Mouse (Mus musculus): ENCODE measurements around the gene Ipo13. TPM values are rescaled to one million over a fixed set of nuclear protein-coding genes. Genes with fewer than 3 reads are reported as not detected.

Gene Ipo13
- total and polyA plus RNA-seq, 2 experiments from 2014 or later: 23.5 to 31.8 TPM

- Histone ChIP-seq H3K4me2 (ENCODE audit: low read depth, low read length) (peak within 1 kb of the TSS; percentile 99), H3K36me3 (replicated peaks; ENCODE audit: control insufficient read depth, insufficient read depth, low read length) (peaks cover 21% of the 10 kb centered on the region), H3K4me1 (ENCODE audit: control insufficient read depth, insufficient read depth) (no peaks in the 10 kb centered on the region), H3K9me3 (replicated peaks; ENCODE audit: control insufficient read depth, low read length) (no peaks in the 10 kb centered on the region), H3K27me3 (ENCODE audit: control insufficient read depth, insufficient read depth, low read length) (no peaks in the 10 kb centered on the region), H3K4me3 (ENCODE audit: low read depth, low read length) (peak within 1 kb of the TSS; percentile 80), H3K9ac (replicated peaks; ENCODE audit: low read depth, low read length) (peak within 1 kb of the TSS; percentile 73), H3K27ac (ENCODE audit: low read depth) (0 out of 2 replicates have a peak within 1 kb of the TSS, but pooled peaks have one; percentile 35)
- ATAC-seq (ENCODE audit: insufficient read depth, low read depth) (peak; percentile 30), DNase-seq (ENCODE audit: low spot score) (no peak)
- 3% methylated on average over 63 of the region's 103 CpGs for WGBS
- TF ChIP-seq EP300 (IDR thresholded peaks at IDR 0.05; ENCODE audit: low read depth) (no peak), CTCF (IDR thresholded peaks at IDR 0.05; ENCODE audit: low read depth) (peak; percentile 17; the same call in 1 of the 2 replicates)
Measured at GRCm38 (mm10) chr4:117882701-117883691, 31.8 kb downstream of the Ipo13 start, which contains the start of gene B4galt2. TSS of gene B4galt2 (minus strand) at chr4:117883487.

GRCm38 (mm10) chr4:117878703-117879102 lies 36.1 kb downstream of the Ipo13 start:
- ATAC-seq (ENCODE audit: insufficient read depth, low read depth): no peak
- 68% methylated on average over 5 of the region's 5 CpGs for WGBS

GRCm38 (mm10) chr4:117878301-117878700 lies 36.5 kb downstream of the Ipo13 start:
- Histone ChIP-seq H3K4me3 (ENCODE audit: low read depth, low read length) (no peak overlapping the region), H3K9ac (replicated peaks; ENCODE audit: low read depth, low read length) (no peak overlapping the region), H3K27ac (ENCODE audit: low read depth) (no peak overlapping the region), H3K4me1 (ENCODE audit: control insufficient read depth, insufficient read depth) (no peaks in the 10 kb centered on the region), H3K27me3 (ENCODE audit: control insufficient read depth, insufficient read depth, low read length) (no peaks in the 10 kb centered on the region), H3K36me3 (replicated peaks; ENCODE audit: control insufficient read depth, insufficient read depth, low read length) (peaks cover 9% of the 10 kb centered on the region), H3K9me3 (replicated peaks; ENCODE audit: control insufficient read depth, low read length) (no peaks in the 10 kb centered on the region), H3K4me2 (ENCODE audit: low read depth, low read length) (no peak overlapping the region)
- DNase-seq (ENCODE audit: low spot score) (no peak), ATAC-seq (ENCODE audit: insufficient read depth, low read depth) (no peak)
- 41% methylated on average over 10 of the region's 10 CpGs for WGBS
- TF ChIP-seq EP300 (IDR thresholded peaks at IDR 0.05; ENCODE audit: low read depth) (no peak), CTCF (IDR thresholded peaks at IDR 0.05; ENCODE audit: low read depth) (no peak)

More at GRCm38 (mm10) chr4:117878703-117879102, 36.1 kb downstream of the Ipo13 start:
- Histone ChIP-seq H3K9ac (replicated peaks; ENCODE audit: low read depth, low read length) (no peak overlapping the region), H3K36me3 (replicated peaks; ENCODE audit: control insufficient read depth, insufficient read depth, low read length) (peaks cover 9% of the 10 kb centered on the region), H3K9me3 (replicated peaks; ENCODE audit: control insufficient read depth, low read length) (no peaks in the 10 kb centered on the region), H3K4me1 (ENCODE audit: control insufficient read depth, insufficient read depth) (no peaks in the 10 kb centered on the region), H3K4me3 (ENCODE audit: low read depth, low read length) (no peak overlapping the region), H3K4me2 (ENCODE audit: low read depth, low read length) (no peak overlapping the region), H3K27ac (ENCODE audit: low read depth) (no peak overlapping the region), H3K27me3 (ENCODE audit: control insufficient read depth, insufficient read depth, low read length) (no peaks in the 10 kb centered on the region)
- DNase-seq (ENCODE audit: low spot score): no peak
- TF ChIP-seq EP300 (IDR thresholded peaks at IDR 0.05; ENCODE audit: low read depth) (no peak), CTCF (IDR thresholded peaks at IDR 0.05; ENCODE audit: low read depth) (no peak)

- H3K4me1 ChIP-seq (ENCODE audit: control insufficient read depth, insufficient read depth): peaks cover 4% of the 10 kb centered on the region; the same call in 1 of the 2 replicates
- no peak overlapping the region for H3K4me2 ChIP-seq (ENCODE audit: low read depth, low read length)
- DNase-seq (ENCODE audit: low spot score): no peak
- peaks cover 9% of the 10 kb centered on the region for H3K36me3 ChIP-seq (replicated peaks; ENCODE audit: control insufficient read depth, insufficient read depth, low read length)
- H3K27me3 ChIP-seq (ENCODE audit: control insufficient read depth, insufficient read depth, low read length): 0 out of 2 replicates have a peak, but pooled peaks cover under 1% of the 10 kb centered on the region
- no peak overlapping the region for H3K4me3 ChIP-seq (ENCODE audit: low read depth, low read length)
- ATAC-seq (ENCODE audit: insufficient read depth, low read depth): no peak
- no peaks in the 10 kb centered on the region for H3K9me3 ChIP-seq (replicated peaks; ENCODE audit: control insufficient read depth, low read length)
- TF ChIP-seq EP300 (IDR thresholded peaks at IDR 0.05; ENCODE audit: low read depth) (no peak), CTCF (IDR thresholded peaks at IDR 0.05; ENCODE audit: low read depth) (no peak)
- WGBS: 92% methylated on average over 9 of the region's 9 CpGs
- H3K27ac ChIP-seq (ENCODE audit: low read depth): no peak overlapping the region
- no peak overlapping the region for H3K9ac ChIP-seq (replicated peaks; ENCODE audit: low read depth, low read length)
Measured at GRCm38 (mm10) chr4:117873615-117874014, 41.2 kb downstream of the Ipo13 start.

GRCm38 (mm10) chr4:117872471-117872886 lies 42.3 kb downstream of the Ipo13 start, which contains the start of gene Ccdc24:
TSS of gene Ccdc24 (minus strand) at chr4:117872557.
- Histone ChIP-seq H3K9me3 (replicated peaks; ENCODE audit: control insufficient read depth, low read length) (no peaks in the 10 kb centered on the region), H3K4me3 (ENCODE audit: low read depth, low read length) (peak within 1 kb of the TSS; percentile 8; the same call in 1 of the 2 replicates), H3K27ac (ENCODE audit: low read depth) (no peak within 1 kb of the TSS), H3K4me2 (ENCODE audit: low read depth, low read length) (peak within 1 kb of the TSS; percentile 47), H3K36me3 (replicated peaks; ENCODE audit: control insufficient read depth, insufficient read depth, low read length) (peaks cover 9% of the 10 kb centered on the region), H3K27me3 (ENCODE audit: control insufficient read depth, insufficient read depth, low read length) (peaks cover 8% of the 10 kb centered on the region; the same call in 1 of the 2 replicates), H3K4me1 (ENCODE audit: control insufficient read depth, insufficient read depth) (peaks cover 4% of the 10 kb centered on the region; the same call in 1 of the 2 replicates), H3K9ac (replicated peaks; ENCODE audit: low read depth, low read length) (no peak within 1 kb of the TSS; the same call in 1 of the 2 replicates)
- DNase-seq (ENCODE audit: low spot score): no peak
- TF ChIP-seq EP300 (IDR thresholded peaks at IDR 0.05; ENCODE audit: low read depth) (no peak), CTCF (IDR thresholded peaks at IDR 0.05; ENCODE audit: low read depth) (no peak)
- no peak for ATAC-seq (ENCODE audit: insufficient read depth, low read depth)
- WGBS: 9% methylated on average over 14 of the region's 14 CpGs

Data from heart, postnatal 0 days (tissue).